Mouse (Mus musculus): Measurements from ENCODE around the gene Tnn. TPM values are rescaled to one million over a fixed set of nuclear protein-coding genes. Genes with fewer than 3 reads are reported as not detected.

The Tnn gene
- total RNA-seq (2021), result under 1 TPM; 0.45 to 0.93 TPM
- long read RNA-seq, experiment 1, result 0 reads
- long read RNA-seq, experiment 2, result 0 reads

DNA sequence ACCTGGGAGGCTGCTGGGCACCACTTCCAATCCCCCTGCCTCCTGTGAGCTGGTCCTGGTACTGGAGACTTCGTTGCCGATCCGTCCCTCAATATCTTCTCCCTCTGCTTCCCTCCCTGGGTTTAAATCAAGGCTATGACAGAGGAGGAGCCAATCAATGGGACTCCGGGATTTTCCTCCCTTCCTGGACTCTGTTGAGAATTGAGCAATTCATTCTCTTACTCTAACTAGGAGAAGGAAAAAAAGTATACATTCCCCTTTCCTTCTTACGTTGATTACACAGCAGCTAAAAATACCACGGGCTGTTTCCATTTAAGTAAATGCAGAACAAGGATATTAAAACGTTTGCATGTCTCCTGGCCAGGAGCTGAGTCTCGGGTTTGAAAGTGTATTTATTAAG lies at the start of gene Tnn:
Tnn (minus strand) TSS at position 101 of the 400 bp plus-strand sequence.
- DNase-seq (ENCODE audit: low spot score in 2 of 2), result no peak

DNA sequence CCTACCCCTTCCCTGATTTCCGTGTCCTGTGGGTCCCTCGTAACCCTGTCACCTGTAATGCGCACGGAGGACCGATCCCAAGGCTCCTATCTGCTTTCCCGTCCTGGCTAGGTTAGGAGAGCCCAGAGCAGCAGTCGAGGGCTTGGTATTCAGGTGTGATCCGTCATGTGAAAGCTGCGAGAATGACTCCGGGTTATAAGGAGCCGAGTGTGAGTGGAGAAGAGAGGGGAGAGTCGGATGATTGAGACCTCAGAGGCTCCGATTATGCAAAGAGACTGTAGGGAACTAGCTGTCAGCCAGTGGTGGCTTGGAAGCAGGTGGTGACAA lies 41.9 kb upstream of the Tnn start:
- no peak for DNase-seq (ENCODE audit: low spot score in 2 of 2)

- DNase-seq (ENCODE audit: low spot score in 2 of 2), result peak; percentile 89 to 95
These were observed 41.4 kb upstream of the Tnn start, which contains the start of gene Mrps14 for GRCm38 (mm10) chr1:160194529-160195336. Gene Mrps14, plus strand, starts transcription at chr1:160195215.

GRCm38 (mm10) chr1:160184506-160184905 lies 31.1 kb upstream of the Tnn start:
- DNase-seq (ENCODE audit: low spot score in 2 of 2), result no peak

GRCm38 (mm10) chr1:160181216-160181615 lies 27.8 kb upstream of the Tnn start:
- no peak for DNase-seq (ENCODE audit: low spot score in 2 of 2)

DNA sequence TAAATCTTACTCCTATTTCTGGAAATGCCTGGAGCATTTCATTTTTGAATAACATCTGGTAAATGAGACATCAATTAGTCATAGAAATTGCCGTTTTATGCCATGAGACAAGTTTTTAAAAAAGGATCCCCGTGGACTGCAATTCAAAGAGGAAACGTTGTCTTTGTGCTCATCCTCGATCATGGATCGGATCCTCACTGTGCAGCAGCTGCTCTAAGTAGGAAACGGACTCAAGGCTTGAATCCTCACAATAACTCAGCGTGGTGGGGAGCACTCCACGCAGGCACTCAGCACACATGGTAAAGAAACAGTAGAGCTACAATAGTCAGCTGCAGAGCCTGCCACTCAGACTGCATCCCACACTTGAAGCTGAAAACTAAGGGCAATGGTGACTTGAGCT lies 23.5 kb upstream of the Tnn start:
- DNase-seq (ENCODE audit: low spot score in 2 of 2), result no peak

GRCm38 (mm10) chr1:160166600-160166999 lies 13.2 kb upstream of the Tnn start:
- no peak for DNase-seq (ENCODE audit: low spot score in 2 of 2)

- no peak for DNase-seq (ENCODE audit: low spot score in 2 of 2)
These were observed 4.8 kb upstream of the Tnn start for GRCm38 (mm10) chr1:160158190-160158589.

DNA sequence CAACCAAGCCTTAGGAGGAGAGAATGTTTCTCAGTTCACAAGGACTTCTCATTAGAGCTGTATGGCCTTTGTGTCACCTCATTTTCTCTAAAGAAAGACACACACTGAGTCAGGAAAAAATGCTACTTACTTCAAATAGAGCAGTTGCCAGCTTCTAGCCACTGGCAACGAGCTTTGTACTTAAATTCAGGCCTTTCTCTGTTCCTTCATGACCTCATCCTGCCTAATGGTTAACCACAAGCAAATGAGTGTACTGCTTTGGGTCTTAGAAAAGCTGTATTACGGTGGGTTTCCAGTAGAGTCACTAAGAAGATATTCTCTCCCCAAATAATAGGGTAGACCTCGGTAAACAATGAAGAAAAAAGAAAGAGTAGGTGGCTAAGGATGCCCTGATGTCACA lies 2.7 kb downstream of the Tnn start:
- DNase-seq (ENCODE audit: low spot score in 2 of 2), result no peak

- no peak for DNase-seq (ENCODE audit: low spot score in 2 of 2)
These were observed 4.0 kb downstream of the Tnn start for GRCm38 (mm10) chr1:160149291-160149906.

DNA sequence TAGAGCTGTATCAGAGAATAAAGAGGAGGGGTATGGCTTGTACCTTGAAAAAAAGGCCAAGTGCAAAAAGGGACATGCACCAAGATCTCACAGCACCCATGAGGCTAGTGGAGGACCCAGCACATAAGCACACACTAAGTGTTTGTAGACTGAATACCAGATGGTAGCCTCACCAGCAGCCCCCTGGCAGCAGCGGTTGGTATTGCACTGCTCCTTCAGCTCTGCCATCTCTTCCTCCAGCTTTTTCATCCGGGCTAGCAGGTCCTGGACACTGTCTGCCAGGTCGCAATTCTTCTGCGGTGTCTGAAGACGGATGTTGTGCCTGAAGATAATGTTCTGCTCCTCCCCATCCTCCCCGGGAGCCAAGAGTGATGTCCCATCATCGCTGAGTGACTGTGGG lies 6.1 kb downstream of the Tnn start:
- no peak for DNase-seq (ENCODE audit: low spot score in 2 of 2)

GRCm38 (mm10) chr1:160145606-160146005 lies 7.8 kb downstream of the Tnn start:
- no peak for DNase-seq (ENCODE audit: low spot score in 2 of 2)

DNA sequence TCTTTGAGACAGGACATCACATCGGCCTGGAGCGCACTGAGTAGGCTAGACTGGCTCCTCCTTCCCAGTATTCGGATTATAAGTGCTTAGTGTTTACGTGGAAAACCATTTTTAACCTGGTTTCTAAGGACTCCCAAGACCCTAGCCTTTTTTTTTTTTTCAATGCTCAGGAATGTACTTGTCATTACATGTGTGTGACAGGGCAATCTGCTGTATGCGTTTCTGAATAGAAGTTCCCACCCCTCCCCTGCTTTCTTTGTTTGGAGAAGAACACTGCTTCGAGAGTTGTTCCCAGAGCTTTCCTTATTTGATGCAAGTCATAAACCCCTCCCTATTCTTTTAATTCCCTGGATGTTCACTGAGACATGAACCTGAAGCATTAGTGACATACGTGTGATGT lies 9.0 kb downstream of the Tnn start:
- no peak for DNase-seq (ENCODE audit: low spot score in 2 of 2)

DNA sequence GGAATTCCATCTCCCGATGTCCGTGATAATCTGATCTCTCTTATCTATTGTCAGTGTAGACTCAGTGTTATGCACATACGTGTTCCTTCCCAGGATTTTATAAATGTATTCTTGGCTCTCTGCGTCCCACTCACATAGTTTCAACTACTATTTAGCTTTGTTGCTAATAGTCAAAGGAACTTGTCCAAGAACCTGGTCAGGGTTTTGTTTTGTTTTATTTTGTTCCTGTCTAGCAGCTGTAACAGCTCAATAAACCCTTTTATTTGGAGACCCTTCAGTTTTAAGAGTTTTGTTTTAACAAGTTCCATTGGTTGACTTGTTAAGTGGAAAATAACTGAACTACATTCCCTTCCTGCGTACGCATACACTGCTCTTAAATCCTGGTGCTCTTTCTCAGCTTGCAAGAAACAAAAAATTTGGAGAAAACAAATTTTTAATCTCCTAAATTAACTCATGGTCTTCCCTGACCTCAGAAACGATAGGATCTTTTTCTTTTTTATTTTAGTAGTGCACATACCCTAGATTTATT lies 17.0 kb downstream of the Tnn start:
- no peak for DNase-seq (ENCODE audit: low spot score in 2 of 2)

DNA sequence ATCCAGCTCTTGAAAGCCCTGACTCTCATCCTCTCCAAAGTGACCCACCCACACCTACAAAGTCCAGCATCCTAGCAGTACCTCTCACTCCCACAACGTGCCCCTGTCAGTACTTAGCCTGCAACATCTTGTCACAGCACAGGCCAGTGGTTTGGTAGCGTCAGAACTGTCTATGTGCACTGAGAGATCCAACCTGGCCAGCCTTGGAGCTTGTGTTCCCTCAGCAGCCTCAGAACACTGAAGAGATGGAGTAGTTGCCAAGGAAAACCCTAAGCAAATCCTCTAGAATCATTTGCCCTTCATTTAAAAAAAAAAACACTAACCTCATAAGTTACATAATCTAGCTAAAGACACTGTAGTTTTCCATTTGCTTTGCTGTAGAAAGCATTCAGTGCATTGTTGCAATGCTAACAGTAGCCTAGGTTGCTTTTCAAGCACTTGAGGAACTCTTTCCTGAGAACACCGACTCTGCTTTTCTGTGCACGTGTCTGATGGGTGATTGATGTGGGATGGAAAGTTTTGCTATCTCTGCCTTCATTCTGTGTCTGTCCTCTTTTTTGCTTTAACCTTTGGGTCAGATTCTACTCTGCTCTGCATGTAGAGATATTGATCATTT lies 19.8 kb downstream of the Tnn start:
- DNase-seq (ENCODE audit: low spot score in 2 of 2), result no peak

GRCm38 (mm10) chr1:160123957-160124356 lies 29.4 kb downstream of the Tnn start:
- no peak for DNase-seq (ENCODE audit: low spot score in 2 of 2)

GRCm38 (mm10) chr1:160108604-160109003 lies 44.8 kb downstream of the Tnn start:
- no peak for DNase-seq (ENCODE audit: low spot score in 2 of 2)

DNA sequence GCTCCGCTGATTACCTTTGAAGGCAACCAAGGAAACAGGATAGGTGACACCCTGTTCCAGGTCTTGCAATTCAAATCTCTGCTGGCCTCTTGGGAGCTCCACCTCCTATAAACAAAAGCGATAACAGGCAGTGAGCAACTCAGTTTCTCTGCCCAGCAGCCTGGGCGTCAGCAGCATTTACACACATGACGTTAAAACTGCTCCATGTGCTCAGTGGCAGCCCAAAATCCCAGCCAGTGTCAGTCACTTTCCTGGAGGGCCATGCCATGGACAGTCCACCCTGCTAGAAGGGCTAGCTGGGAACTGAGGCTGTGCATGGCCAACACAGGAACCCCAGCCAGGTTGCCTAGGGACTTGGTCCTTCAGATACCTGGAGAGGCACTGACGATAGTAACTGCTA lies 48.0 kb downstream of the Tnn start:
- DNase-seq (ENCODE audit: low spot score in 2 of 2), result no peak

- DNase-seq (ENCODE audit: low spot score in 2 of 2), result no peak
These were observed 52.4 kb downstream of the Tnn start for GRCm38 (mm10) chr1:160100996-160101395.

- DNase-seq (ENCODE audit: low spot score in 2 of 2), result no peak
These were observed 53.6 kb downstream of the Tnn start for GRCm38 (mm10) chr1:160099659-160100302.

- DNase-seq (ENCODE audit: low spot score in 2 of 2), result no peak
These were observed 66.7 kb downstream of the Tnn start for GRCm38 (mm10) chr1:160086651-160087050.

GRCm38 (mm10) chr1:160084239-160084638 lies 69.1 kb downstream of the Tnn start:
- DNase-seq (ENCODE audit: low spot score in 2 of 2), result no peak
